Mouse (Mus musculus) layer of hippocampus, adult 9-11 months (tissue): Measurements from ENCODE around the gene Cbll1.
"Not testable (repeated sequence)": the region's sequence is repeated elsewhere in the genome, so short reads cannot be mapped to it uniquely, and the experiment has no call there.

Source experiments
- DNase-seq: peaks from one replicate; pipeline ENCODE4 v3.0.0; 2022

Gene Cbll1

DNA sequence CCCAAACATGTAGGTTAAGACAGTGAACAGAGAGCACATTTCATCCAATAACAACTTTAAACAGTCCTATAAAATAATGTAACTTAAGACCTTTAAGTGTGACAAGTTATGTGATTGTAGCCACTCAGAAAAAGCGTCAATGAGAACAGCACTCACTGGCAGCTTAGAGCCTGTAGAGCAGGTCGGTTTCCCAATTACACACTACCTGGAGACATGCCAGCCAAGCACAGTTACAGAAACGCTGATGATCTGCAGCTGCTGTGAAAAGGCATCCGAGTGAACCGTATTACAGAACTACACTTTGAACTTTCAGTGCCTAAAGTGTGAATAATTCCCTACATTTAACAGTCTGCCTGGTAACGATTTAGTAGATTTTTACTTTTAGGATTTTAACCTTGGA, 13.0 kb downstream of the Cbll1 start:
- no peak for DNase-seq

DNA sequence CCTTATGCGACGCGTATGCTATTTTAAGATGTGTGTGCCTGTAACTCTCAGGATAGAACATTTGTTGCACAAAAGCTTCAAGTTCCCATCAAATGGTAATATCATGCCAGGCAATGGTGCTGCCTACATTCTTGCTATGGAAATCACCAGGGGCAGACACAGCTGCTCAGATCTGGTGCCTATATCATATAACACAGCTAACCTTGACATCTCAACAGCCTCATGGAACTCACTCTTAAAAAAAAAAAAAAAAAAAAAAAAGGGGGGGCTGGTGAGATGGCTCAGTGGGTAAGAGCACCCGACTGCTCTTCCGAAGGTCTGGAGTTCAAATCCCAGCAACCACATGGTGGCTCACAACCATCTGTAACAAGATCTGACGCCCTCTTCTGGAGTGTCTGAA, 21.2 kb downstream of the Cbll1 start:
- not testable (repeated sequence) for DNase-seq

DNA sequence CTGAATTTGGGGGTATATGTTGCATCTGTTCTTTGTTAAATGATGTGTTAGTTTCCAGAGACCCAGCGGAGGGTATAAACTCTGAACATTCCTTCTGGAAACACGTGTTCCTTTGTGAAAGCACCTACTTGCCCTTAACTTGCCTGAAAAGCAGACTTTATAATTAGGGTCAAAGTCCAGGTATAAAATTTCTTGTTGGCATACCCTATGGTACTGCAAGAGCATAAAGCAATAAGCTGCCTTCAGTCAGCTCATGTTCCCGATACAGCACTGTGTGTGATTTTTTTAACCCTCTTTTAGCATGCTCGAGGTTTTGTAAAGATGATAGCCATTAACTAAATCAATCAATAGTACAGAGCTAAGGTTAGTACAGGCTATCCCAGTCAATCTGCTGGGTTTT, 36.8 kb downstream of the Cbll1 start:
- DNase-seq = no peak

DNA sequence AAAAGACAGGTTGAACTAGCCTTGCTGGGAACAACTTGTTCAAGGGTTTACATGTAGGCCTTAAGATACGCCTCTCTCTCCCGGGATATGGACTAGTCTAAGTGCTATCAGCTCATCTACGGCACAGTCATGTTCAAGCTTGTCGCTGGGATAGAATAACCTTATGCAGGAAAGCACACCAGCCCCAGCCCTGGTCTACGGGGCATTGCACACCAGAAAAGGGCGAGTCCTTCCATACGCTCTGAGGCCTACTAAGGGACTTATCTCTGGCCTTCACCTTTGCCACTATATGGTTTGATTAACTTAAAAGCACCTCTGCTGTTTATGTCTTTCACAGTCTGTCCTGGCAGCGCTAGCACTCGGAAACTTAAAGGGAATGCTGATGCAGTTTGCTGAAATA, 38.0 kb downstream of the Cbll1 start:
- DNase-seq = no peak

DNA sequence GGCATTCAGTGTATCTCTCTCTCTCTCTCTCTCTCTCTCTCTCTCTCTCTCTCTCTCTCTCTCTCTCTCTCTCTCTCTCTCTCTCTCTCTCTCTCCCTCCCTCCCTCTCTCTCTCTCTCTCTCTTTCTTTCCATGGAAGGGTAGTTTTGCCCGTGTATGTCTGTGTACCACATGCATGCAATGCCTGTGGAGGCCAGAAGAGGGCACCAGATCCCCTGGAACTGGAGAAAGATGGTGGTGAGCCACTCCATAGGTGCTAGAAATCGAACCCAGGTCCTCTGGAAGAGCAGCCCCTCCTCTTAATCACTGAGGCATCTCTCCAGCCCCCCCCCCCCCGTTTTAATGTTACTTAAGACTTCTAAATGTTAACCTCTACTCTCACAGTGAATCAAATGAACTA, 39.1 kb downstream of the Cbll1 start:
- DNase-seq = not testable (repeated sequence)

DNA sequence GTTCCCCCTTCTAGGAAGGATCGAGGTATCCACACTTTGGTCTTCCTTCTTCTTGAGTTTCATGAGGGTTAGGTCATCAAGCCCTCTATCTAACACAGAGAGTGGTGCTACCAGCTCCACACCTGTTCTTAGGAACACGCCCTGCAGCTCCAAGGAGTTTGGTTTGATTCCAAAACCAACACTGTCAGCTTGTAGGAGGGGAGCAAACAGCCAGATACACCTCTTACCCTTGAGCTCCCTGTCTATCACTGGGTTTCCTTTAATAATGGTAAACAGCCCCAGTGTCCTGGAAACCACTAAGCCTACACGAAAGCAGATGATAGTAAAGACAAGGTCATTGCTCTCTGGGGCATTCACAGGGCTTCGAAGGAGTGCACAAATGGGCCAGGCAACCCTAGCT, 40.9 kb downstream of the Cbll1 start:
- no peak for DNase-seq

DNA sequence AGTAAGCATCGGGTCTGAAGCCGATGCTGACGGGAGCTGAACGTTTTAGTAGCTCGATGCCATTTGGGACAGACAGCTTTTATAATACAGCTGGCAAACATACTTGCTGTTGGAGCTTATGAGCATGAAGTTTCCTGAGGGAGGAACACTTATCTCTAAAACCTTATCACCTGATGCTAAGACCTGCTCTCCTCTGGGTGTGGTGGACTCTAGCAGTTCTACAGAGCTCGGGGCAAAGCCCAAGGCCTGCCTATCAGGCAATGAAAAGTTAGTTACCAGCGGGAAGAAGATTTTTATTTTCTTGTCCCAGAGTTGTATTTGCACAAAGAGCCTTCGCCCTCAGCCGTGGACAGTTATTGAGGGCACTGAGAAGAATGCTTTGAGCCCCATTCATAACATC, 43.1 kb downstream of the Cbll1 start:
- no peak for DNase-seq

DNA sequence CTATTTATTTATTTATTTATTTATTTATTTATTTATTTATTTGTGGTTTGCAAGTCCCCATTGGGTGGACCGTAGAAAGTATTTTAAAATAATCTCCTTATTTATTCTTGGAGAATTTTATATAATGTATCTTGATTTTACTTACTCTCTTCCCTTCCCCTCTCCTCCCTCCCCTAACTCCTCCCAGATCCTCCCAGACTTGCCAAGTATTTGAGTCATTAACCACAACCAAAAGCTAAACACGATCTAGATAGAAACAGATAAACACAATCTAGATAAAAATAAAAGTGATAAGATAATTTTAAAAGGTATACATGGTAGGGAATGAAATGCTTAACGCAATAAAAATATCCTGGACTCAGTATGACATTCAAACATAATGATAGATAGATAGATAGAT, 50.1 kb downstream of the Cbll1 start:
- no peak for DNase-seq

DNA sequence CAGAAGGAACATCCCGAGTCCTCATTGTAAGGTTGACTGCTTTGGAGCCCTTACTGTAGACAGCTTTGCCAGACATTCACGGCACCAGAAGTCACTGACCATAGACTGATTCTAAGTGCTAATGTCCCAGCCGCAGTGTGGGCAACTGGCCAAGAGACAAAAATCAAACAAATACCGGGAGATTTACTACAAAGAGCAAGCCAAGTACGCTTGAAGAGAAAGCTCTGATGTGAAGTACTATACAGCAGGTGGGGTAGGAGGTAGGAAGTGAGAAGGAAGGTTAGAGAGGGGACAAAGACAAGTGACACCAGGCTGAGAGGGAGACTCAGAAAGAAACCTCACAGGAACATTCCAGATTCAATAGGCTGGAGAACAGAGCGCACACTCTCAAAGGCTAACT, 54.6 kb downstream of the Cbll1 start:
- DNase-seq = no peak

DNA sequence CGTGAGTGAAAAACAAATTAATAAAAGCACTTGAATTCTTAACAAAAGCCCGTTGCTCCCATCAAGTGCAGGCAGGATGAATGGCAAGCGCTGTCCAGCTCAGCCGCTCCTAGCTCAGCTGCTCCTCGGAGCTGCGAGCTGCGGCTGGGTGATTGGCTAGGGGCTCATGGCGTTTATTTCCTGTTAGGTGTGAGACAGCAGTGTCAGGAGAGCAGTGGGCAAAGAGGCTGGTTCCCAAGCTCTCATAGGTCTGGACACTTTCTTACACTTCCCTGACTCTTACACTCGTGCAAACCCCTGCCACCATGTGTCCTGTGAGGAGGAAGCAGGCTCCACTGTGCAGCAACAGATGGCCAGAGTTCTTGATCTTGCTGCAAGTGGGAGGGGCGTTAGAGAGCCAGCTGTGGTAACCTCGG, 55.3 kb downstream of the Cbll1 start:
- DNase-seq = no peak

DNA sequence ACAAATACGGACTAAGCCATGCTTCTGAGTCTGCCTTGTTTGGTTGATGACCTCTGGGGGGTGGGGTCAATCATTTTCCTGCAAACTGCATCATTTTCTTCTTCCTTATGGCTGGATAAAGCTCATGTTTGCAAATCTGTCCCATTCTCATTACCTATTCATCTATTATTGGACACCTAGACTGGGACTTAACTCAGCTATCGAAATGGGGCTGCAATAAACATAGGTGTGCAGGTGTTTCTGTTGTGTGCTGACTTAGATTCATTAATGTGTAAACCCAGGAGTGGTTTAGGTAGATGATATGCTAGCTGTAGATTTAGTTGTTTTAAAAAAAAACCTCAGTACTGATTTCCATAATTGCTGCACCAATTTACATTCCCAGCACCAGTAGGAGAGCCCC, 59.8 kb downstream of the Cbll1 start:
- no peak for DNase-seq

DNA sequence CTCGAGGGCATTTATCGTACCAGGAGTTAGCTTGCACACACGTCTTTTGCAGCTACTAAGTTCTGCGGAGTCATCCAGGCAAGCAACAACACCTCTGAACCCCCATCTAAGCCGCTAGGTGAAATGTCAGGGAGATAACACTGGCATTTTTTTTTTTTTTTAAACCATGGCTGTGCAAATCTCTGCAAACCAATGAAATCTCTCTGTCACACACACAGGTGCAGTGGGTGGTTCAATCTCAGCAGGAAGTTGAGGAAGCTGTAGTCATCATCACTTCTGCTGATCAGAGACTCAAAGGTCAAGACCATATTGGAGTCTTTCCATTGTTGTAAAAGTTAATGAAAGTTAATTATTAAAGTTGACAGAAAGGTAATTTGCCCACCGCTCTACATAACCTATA, 61.6 kb downstream of the Cbll1 start:
- no peak for DNase-seq
